Comparison of ENCODE assay signal across 8 mouse cellular contexts in the genomic region with DNA sequence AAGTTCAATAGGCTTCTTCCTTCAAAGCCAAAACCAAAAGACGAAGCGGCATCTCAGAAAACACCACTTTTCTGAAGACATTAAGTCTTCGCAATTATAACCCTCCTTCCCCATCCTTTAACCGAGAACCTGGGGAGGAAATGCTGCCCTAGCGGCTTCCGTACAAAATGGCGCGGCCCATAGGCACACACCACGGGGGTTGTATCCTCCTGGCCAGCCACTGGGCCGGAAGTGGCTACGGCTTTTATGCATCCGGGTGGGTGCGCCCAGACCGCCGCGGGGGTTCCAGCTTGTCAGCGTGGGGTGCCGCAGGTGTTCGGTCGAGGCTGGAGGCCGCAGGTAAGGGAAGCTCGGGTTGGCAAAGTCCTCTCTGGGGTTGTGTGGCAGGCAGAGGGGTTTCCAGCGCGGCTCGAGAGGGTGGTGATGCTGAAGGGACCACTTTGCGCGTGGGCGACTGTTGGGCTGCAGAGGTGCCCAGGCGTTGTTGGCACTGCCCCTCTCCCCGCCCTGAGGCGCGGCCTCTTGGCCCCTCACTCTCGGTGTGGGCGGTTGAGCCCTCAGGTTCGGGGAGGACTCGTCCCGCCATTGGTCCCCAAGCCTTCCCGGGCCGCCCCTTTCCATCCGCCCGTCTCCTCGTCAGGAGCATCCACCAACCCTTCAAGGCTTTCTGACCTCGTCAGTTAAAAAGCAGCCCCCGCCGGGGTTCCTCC. TPM values are rescaled to one million over a fixed set of nuclear protein-coding genes. Genes with fewer than 3 reads are reported as not detected.
DNase-seq lines count a peak whose midpoint lies in the region; ATAC-seq and TF ChIP-seq lines count a peak whose summit lies in the region.

Gene Exd2, plus strand, starts transcription at position 154 of the 710 bp plus-strand sequence.

- H3K4me2 ChIP-seq in embryonic facial prominence, embryonic 14.5 days (ENCODE audit: low read depth, low read length), result peak within 1 kb of the TSS; percentile 83
- peak within 1 kb of the TSS; percentile 72 for H3K4me2 ChIP-seq in limb, embryonic 13.5 days (replicated peaks)
- H3K4me2 ChIP-seq in midbrain, embryonic 16.5 days (ENCODE audit: low read length), result peak within 1 kb of the TSS; percentile 94

- peak; percentile 92 for DNase-seq in 3T3-L1 (ENCODE audit: low read depth, low spot score)
- DNase-seq in adrenal gland, postnatal 4 days (ENCODE audit: low spot score in 2 of 2), result peak; percentile 78 to 85
- peak; percentile 97 for DNase-seq in embryonic facial prominence, embryonic 14.5 days (ENCODE audit: low spot score)
- peak; percentile 91 to 92 for DNase-seq in heart, adult 2 months
- peak; percentile 90 to 92 for DNase-seq in kidney, adult 8-10 months
- DNase-seq in spleen, postnatal 10 days (ENCODE audit: low spot score in 2 of 2), result peak; percentile 76 to 91

- ATAC-seq in embryonic facial prominence, embryonic 14.5 days (ENCODE audit: low read depth), result peak; percentile 98
- ATAC-seq in limb, embryonic 13.5 days (ENCODE audit: low FRiP score, low read depth), result peak; percentile 97
- ATAC-seq in midbrain, embryonic 16.5 days, result peak; percentile 98

- TF ChIP-seq CTCF in heart, adult 2 months (IDR thresholded peaks at IDR 0.05), result peak; percentile 47

- H3K36me3 ChIP-seq in embryonic facial prominence, embryonic 14.5 days (ENCODE audit: control insufficient read depth, insufficient read depth, low read length), result no peaks in the 10 kb centered on the region
- no peaks in the 10 kb centered on the region for H3K36me3 ChIP-seq in heart, adult 2 months (ENCODE audit: control insufficient read depth, insufficient read depth, low read length)
- no peaks in the 10 kb centered on the region for H3K36me3 ChIP-seq in limb, embryonic 13.5 days
- H3K36me3 ChIP-seq in midbrain, embryonic 16.5 days (ENCODE audit: control insufficient read depth, insufficient read depth, low read length), result no peaks in the 10 kb centered on the region

- peak within 1 kb of the TSS; percentile 89 for H3K27ac ChIP-seq in embryonic facial prominence, embryonic 14.5 days (replicated peaks; ENCODE audit: low read depth, low read length)
- H3K27ac ChIP-seq in heart, adult 2 months, result peak within 1 kb of the TSS; percentile 91
- peak within 1 kb of the TSS; percentile 78 for H3K27ac ChIP-seq in limb, embryonic 13.5 days
- H3K27ac ChIP-seq in midbrain, embryonic 16.5 days (ENCODE audit: low read length), result peak within 1 kb of the TSS; percentile 82

- no peaks in the 10 kb centered on the region for H3K9me3 ChIP-seq in embryonic facial prominence, embryonic 14.5 days (ENCODE audit: control insufficient read depth, low read length)
- no peaks in the 10 kb centered on the region for H3K9me3 ChIP-seq in limb, embryonic 13.5 days
- no peaks in the 10 kb centered on the region for H3K9me3 ChIP-seq in midbrain, embryonic 16.5 days (replicated peaks; ENCODE audit: control insufficient read depth, low read length, poor library complexity, severe bottlenecking)

- peak within 1 kb of the TSS; percentile 84 for H3K4me3 ChIP-seq in embryonic facial prominence, embryonic 14.5 days (ENCODE audit: low read depth, low read length)
- peak within 1 kb of the TSS; percentile 94 for H3K4me3 ChIP-seq in heart, adult 2 months
- peak within 1 kb of the TSS; percentile 73 for H3K4me3 ChIP-seq in limb, embryonic 13.5 days
- peak within 1 kb of the TSS; percentile 93 for H3K4me3 ChIP-seq in midbrain, embryonic 16.5 days (ENCODE audit: low read depth, low read length)

- no peaks in the 10 kb centered on the region for H3K27me3 ChIP-seq in embryonic facial prominence, embryonic 14.5 days (replicated peaks; ENCODE audit: control insufficient read depth, insufficient read depth, low read length)
- H3K27me3 ChIP-seq in heart, adult 2 months (ENCODE audit: control insufficient read depth, insufficient read depth, low read length), result no peaks in the 10 kb centered on the region
- no peaks in the 10 kb centered on the region for H3K27me3 ChIP-seq in limb, embryonic 13.5 days
- no peaks in the 10 kb centered on the region for H3K27me3 ChIP-seq in midbrain, embryonic 16.5 days (ENCODE audit: control insufficient read depth, insufficient read depth, low read depth, low read length)

- H3K9ac ChIP-seq in embryonic facial prominence, embryonic 14.5 days (ENCODE audit: low read depth, low read length), result peak within 1 kb of the TSS; percentile 77
- H3K9ac ChIP-seq in heart, adult 2 months (ENCODE audit: low read depth, low read length), result peak within 1 kb of the TSS; percentile 58
- H3K9ac ChIP-seq in limb, embryonic 13.5 days, result peak within 1 kb of the TSS; percentile 74
- peak within 1 kb of the TSS; percentile 88 for H3K9ac ChIP-seq in midbrain, embryonic 16.5 days (ENCODE audit: low read depth, low read length)

- WGBS in embryonic facial prominence, embryonic 14.5 days, result 1% methylated on average over 31 of the region's 45 CpGs
- under 1% methylated on average over 45 of the region's 45 CpGs for WGBS in heart, adult 2 months
- 0% methylated on average over 45 of the region's 45 CpGs for WGBS in limb, embryonic 13.5 days
- under 1% methylated on average over 40 of the region's 45 CpGs for WGBS in midbrain, embryonic 16.5 days

- TF ChIP-seq EP300 in heart, adult 2 months (IDR thresholded peaks at IDR 0.05; ENCODE audit: insufficient read depth, low read depth, low read length), result 0 out of 2 replicates have a peak, but pooled peaks have one; percentile 8

- 0 out of 2 replicates have a peak, but pooled peaks cover 4% of the 10 kb centered on the region for H3K4me1 ChIP-seq in embryonic facial prominence, embryonic 14.5 days (ENCODE audit: control insufficient read depth, insufficient read depth, low read length)
- H3K4me1 ChIP-seq in heart, adult 2 months (ENCODE audit: control insufficient read depth, insufficient read depth, low read length), result no peaks in the 10 kb centered on the region
- H3K4me1 ChIP-seq in limb, embryonic 13.5 days, result peaks cover 9% of the 10 kb centered on the region
- peaks cover 5% of the 10 kb centered on the region for H3K4me1 ChIP-seq in midbrain, embryonic 16.5 days (ENCODE audit: control insufficient read depth, insufficient read depth, low read length)

- 0 out of 2 replicates have a peak, but pooled peaks cover 1% of the 10 kb centered on the region for H3K79me2 ChIP-seq in heart, adult 2 months (replicated peaks; ENCODE audit: control insufficient read depth, insufficient read depth, low read length)

- no peak; the same call in 1 of the 2 replicates for TF ChIP-seq POLR2A in heart, adult 2 months (IDR thresholded peaks at IDR 0.05; ENCODE audit: insufficient read depth, low read depth, low read length)

- intact Hi-C loops in heart, adult 2 months (cut with DNase I), result loop anchor here (1.0 kb wide), 1 partner anchor 27 kb away; the partner anchor contains the start of gene Dcaf5

RNA-seq across cellular contexts. Expression of gene Exd2, which starts in this region (rescaled TPM):
- 10 to 100 TPM; 19.9 to 22.3 TPM for total RNA-seq in adrenal gland, postnatal 4 days (2021)
- polyA plus RNA-seq in embryonic facial prominence, embryonic 14.5 days (2014; fragmentation: Nextera tagmentation; extraction: Ambion mirVana), result 21.6 and 22.3 TPM in 2 replicates
- 10 to 100 TPM; 12.9 to 16.8 TPM for total RNA-seq in heart, adult 2 months (2021)
- 10.2 and 16.4 TPM in 2 replicates for polyA plus RNA-seq in heart, adult 2 months (2012; rRNA removed)
- 28.6 and 30.5 TPM in 2 replicates for polyA plus RNA-seq in limb, embryonic 13.5 days (2015; fragmentation: Nextera tagmentation; extraction: Ambion mirVana)
- polyA plus RNA-seq in midbrain, embryonic 16.5 days (2015; fragmentation: Nextera tagmentation; extraction: Ambion mirVana), result 66.4 and 66.9 TPM in 2 replicates

Comparison
In these comparisons a context has a peak if more than half of its experiments do, and no peak if none do; other contexts are left out.
1. Peak in every context shown above with its lines: DNase-seq, ATAC-seq, H3K4me3 ChIP-seq and H3K27ac ChIP-seq.